Mouse (Mus musculus): ENCODE results near the gene Sytl2. TPM values are rescaled to one million over a fixed set of nuclear protein-coding genes. Genes with fewer than 3 reads are reported as not detected.

Gene Sytl2
- total and polyA plus RNA-seq, 3 experiments, result not detected

DNA sequence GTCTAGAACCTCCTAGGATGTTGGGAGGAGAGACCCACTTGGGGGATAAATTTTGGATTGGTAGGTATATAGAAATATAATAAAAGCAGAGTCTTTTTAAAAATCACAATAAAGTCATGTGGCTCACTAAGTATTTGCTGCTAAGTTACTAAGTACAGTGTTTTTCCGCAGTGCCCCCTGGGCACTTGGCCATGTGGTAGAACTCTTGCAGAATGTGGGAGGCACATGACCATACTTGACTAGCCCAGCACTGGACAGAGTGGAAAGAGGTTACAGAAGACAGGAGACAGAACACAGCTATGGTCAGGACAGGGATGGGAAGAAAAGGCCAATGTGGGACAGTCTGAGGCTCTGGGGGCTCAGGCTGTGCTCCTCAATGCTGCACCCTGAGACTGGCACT lies 4.9 kb downstream of the Sytl2 start:
- H3K4me1 ChIP-seq (ENCODE audit: control insufficient read depth in 1 of 2, insufficient read depth in 2 of 2, low read length in 2 of 2), result no peaks in the 10 kb centered on the region
- H3K4me3 ChIP-seq (ENCODE audit: control insufficient read depth in 1 of 2, insufficient read depth in 1 of 2, low read depth in 2 of 2, low read length in 2 of 2), result no peak overlapping the region
- no peaks in the 10 kb centered on the region for H3K79me2 ChIP-seq (ENCODE audit: control insufficient read depth, insufficient read depth, low read length, poor library complexity)
- H3K9me3 ChIP-seq (replicated peaks; ENCODE audit: insufficient read depth, low read length), result no peaks in the 10 kb centered on the region
- TF ChIP-seq JUND (IDR thresholded peaks at IDR 0.05; ENCODE audit: low read depth, low read length) (no peak), SMC3 (IDR thresholded peaks at IDR 0.05; ENCODE audit: low read depth, low read length) (no peak), TBP (IDR thresholded peaks at IDR 0.05; ENCODE audit: low read depth, low read length) (no peak), MXI1 (IDR thresholded peaks at IDR 0.05; ENCODE audit: low read depth, low read length) (no peak), TAL1 (IDR thresholded peaks at IDR 0.05; ENCODE audit: low read length) (no peak), NRF1 (IDR thresholded peaks at IDR 0.05; ENCODE audit: insufficient read depth, low read depth, low read length, poor library complexity, severe bottlenecking) (no peak), USF1 (IDR thresholded peaks at IDR 0.05; ENCODE audit: low read depth, low read length) (no peak), RAD21 (IDR thresholded peaks at IDR 0.05; ENCODE audit: low read depth, low read length) (no peak), ZMIZ1 (IDR thresholded peaks at IDR 0.05; ENCODE audit: low read depth, low read length) (no peak), SIN3A (IDR thresholded peaks at IDR 0.05; ENCODE audit: low read length) (no peak), USF2 (IDR thresholded peaks at IDR 0.05; ENCODE audit: borderline replicate concordance in 1 of 2, insufficient read depth in 1 of 2, low read depth in 1 of 2, low read length in 2 of 2) (no peak), GATA1 (IDR thresholded peaks at IDR 0.05; ENCODE audit: low read depth, low read length) (no peak), HCFC1 (IDR thresholded peaks at IDR 0.05; ENCODE audit: low read depth, low read length) (no peak), E2F4 (IDR thresholded peaks at IDR 0.05; ENCODE audit: borderline replicate concordance, low read depth, low read length) (no peak), MYB (IDR thresholded peaks at IDR 0.05; ENCODE audit: low read depth, low read length) (no peak)
- no peak overlapping the region for H3K27ac ChIP-seq (ENCODE audit: control insufficient read depth, low read depth, low read length)
- H3K36me3 ChIP-seq (ENCODE audit: control insufficient read depth in 1 of 2, insufficient read depth in 2 of 2, low read length in 2 of 2), result no peaks in the 10 kb centered on the region
- no peak overlapping the region for H3K9ac ChIP-seq (ENCODE audit: control insufficient read depth, low read depth, low read length, poor library complexity, severe bottlenecking)
- no peaks in the 10 kb centered on the region for H3K27me3 ChIP-seq (ENCODE audit: control insufficient read depth in 1 of 2, insufficient read depth in 2 of 2, low read length in 2 of 2)
- no peak for DNase-seq (ENCODE audit: low read depth, low spot score)

DNA sequence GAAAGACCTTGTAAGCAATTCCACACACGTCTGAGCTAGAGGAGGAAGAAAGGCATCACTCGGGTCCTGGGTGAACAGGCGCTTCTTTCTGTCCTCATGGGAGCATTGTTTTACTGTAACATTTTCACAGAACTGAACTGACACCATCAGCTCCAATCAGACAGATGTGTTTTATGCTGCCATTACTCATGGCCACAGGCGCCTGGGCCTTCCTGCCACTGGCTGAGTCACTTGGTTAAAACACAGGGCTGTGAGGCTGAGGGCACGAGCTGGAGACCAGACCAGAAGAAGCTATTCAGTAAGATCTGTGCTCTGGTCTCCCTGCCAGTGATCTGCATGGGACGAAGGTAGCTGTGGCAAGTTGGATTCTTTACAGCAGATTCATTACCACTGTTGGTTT lies 6.0 kb downstream of the Sytl2 start:
- Histone ChIP-seq H3K27ac (ENCODE audit: control insufficient read depth, low read depth, low read length) (no peak overlapping the region), H3K9ac (ENCODE audit: control insufficient read depth, low read depth, low read length, poor library complexity, severe bottlenecking) (no peak overlapping the region), H3K4me1 (ENCODE audit: control insufficient read depth in 1 of 2, insufficient read depth in 2 of 2, low read length in 2 of 2) (no peaks in the 10 kb centered on the region), H3K36me3 (ENCODE audit: control insufficient read depth in 1 of 2, insufficient read depth in 2 of 2, low read length in 2 of 2) (no peaks in the 10 kb centered on the region), H3K4me3 (ENCODE audit: control insufficient read depth in 1 of 2, insufficient read depth in 1 of 2, low read depth in 2 of 2, low read length in 2 of 2) (no peak overlapping the region), H3K27me3 (ENCODE audit: control insufficient read depth in 1 of 2, insufficient read depth in 2 of 2, low read length in 2 of 2) (no peaks in the 10 kb centered on the region), H3K9me3 (replicated peaks; ENCODE audit: insufficient read depth, low read length) (no peaks in the 10 kb centered on the region), H3K79me2 (ENCODE audit: control insufficient read depth, insufficient read depth, low read length, poor library complexity) (no peaks in the 10 kb centered on the region)
- DNase-seq (ENCODE audit: low read depth, low spot score), result no peak
- TF ChIP-seq MYB (IDR thresholded peaks at IDR 0.05; ENCODE audit: low read depth, low read length), result no peak
- no peak for TF ChIP-seq E2F4 (IDR thresholded peaks at IDR 0.05; ENCODE audit: borderline replicate concordance, low read depth, low read length)
- no peak for TF ChIP-seq POLR2A (IDR thresholded peaks at IDR 0.05; ENCODE audit: control insufficient read depth in 1 of 2, insufficient read depth in 1 of 2, low read depth in 1 of 2, low read length in 2 of 2, poor library complexity in 1 of 2)
- no peak for TF ChIP-seq KAT2A (conservative IDR thresholded peaks at IDR 0.05; ENCODE audit: low read depth, low read length)
- TF ChIP-seq ELF1 (IDR thresholded peaks at IDR 0.05; ENCODE audit: low read depth, low read length), result no peak
- no peak for TF ChIP-seq NELFE (IDR thresholded peaks at IDR 0.05; ENCODE audit: low read depth, low read length)
- no peak for TF ChIP-seq MAZ (IDR thresholded peaks at IDR 0.05; ENCODE audit: low read depth, low read length)
- no peak for TF ChIP-seq GABPA (IDR thresholded peaks at IDR 0.05; ENCODE audit: low read depth, low read length)
- TF ChIP-seq MYC (IDR thresholded peaks at IDR 0.05; ENCODE audit: low read depth, low read length), result no peak
- no peak for TF ChIP-seq SMC3 (IDR thresholded peaks at IDR 0.05; ENCODE audit: low read depth, low read length)
- TF ChIP-seq ETS1 (IDR thresholded peaks at IDR 0.05; ENCODE audit: low read depth, low read length), result no peak
- TF ChIP-seq SIN3A (IDR thresholded peaks at IDR 0.05; ENCODE audit: low read length), result no peak
- no peak for TF ChIP-seq ZC3H11A (IDR thresholded peaks at IDR 0.05; ENCODE audit: low read depth, low read length)
- no peak for TF ChIP-seq MAX (IDR thresholded peaks at IDR 0.05; ENCODE audit: low read length)
- TF ChIP-seq MAFK (IDR thresholded peaks at IDR 0.05; ENCODE audit: borderline replicate concordance, low read depth, low read length), result no peak
- no peak for TF ChIP-seq RAD21 (IDR thresholded peaks at IDR 0.05; ENCODE audit: low read depth, low read length)
